Mouse (Mus musculus): Measurements from ENCODE around the gene Mcrip1.
"Not testable (repeated sequence)": the region's sequence is repeated elsewhere in the genome, so short reads cannot be mapped to it uniquely, and the experiment has no call there.

Gene Mcrip1

DNA sequence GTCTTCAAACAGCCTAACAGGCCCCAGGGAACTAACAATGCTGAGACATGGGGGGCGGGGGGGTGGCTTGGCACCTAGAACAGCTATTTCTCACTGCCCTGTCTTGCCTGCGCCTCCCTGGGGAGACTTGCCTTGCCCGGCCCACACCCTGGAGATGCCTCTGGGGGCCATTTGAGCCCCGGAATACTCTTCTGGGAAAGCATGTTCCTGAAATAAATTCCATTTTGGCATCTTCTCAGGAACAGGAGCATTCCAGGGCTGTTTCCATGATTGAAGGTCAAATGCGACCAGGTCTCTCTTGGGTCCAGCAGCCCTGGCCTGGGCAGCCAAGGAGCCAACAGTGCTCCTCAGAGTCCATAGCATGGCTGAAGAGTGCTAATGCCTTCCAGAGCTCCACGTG lies 7.2 kb downstream of the Mcrip1 start:
- no peak for DNase-seq (ENCODE audit: low read depth, low spot score)

DNA sequence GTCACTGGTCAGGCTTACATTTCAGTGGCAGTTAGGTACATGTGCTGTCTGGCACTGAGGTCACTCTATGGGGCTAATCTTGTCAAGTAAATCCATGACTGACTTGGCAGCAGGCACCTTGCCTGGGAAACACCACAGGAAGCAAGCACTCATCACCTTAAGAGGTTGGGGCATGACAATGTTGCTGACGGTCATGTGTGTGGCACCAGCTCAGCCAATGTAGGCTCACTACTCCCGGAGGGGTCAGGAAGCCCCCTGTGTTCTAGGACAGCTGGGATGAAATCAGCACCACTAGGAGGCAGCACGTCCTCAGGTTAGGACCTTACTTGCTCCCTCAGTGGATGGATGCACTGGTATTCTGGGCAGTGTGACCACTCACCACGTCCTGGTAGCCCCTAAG lies 7.6 kb downstream of the Mcrip1 start:
- DNase-seq (ENCODE audit: low read depth, low spot score), result peak; percentile 48

DNA sequence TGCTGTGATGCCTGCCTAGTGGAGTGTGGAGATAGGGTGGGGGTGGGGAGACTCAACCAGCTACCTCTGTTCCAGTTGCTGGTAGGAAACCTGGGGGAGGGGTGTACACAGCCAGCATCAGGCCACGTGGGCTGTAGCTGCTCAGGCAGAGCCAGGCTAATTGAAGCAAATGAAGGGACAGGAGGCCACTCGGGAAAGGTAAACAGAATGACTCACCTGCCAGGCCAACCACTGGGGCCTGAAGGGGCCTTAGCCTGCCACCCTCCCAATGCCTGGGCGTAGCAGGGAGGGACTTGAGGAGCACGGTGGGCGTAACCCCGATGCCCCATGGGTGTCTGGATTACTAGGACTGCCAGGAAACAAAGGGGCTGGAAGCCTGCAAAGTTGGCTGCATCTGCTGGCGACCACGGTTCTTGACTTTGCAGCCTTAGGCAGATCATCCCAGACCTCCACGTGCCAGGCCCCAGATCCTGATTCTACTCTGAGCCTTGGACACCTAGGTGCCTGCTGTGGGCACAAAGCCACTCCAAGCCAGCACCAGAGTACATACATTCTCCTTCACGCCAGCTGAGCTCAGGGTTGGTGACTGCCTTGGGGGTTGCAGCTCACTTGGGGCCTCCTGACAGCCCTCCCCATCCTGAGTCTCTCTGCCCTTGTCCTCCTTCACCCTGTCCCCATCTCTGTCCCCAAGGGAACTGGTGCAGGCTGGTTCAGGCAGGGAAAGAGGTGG lies 10.1 kb downstream of the Mcrip1 start:
- peak; percentile 62 for DNase-seq (ENCODE audit: low read depth, low spot score)

DNA sequence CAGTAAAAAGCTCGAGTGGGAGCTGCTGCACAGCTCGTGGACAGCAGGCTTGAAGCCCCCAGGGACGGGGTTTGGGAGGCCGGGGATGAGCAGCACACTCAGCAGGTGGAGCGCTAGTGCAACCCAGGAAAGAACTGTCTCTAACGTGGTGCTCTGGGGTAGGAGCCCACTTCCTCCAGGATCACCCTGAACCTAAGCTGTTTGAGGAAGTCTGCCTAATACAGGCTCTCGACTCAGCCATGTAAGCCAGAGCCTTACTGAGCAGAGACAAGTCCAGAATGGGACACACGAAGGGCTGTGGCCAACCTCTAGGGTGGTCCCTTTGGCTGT lies 10.6 kb downstream of the Mcrip1 start:
- DNase-seq (ENCODE audit: low read depth, low spot score), result no peak

DNA sequence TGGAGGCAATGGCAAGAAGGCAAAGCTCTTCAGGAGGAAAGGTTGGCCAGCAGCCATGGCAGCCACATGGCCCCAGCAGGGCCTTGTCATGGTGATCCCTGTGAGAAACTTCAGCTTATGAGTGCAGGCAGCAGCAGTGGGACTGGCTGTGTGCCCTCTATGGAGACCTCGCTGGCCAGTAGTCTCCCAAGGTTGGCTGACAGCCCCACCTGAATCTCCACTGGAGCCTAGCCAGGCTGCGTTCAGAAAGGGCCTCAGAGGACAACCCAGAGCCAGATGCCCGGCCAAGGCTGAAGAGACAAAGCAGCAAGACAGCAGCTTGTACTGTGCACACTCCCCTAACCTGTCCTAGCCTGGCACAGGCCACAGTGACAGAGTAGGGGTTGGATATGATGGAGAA lies 11.0 kb downstream of the Mcrip1 start:
- no peak for DNase-seq (ENCODE audit: low read depth, low spot score)

DNA sequence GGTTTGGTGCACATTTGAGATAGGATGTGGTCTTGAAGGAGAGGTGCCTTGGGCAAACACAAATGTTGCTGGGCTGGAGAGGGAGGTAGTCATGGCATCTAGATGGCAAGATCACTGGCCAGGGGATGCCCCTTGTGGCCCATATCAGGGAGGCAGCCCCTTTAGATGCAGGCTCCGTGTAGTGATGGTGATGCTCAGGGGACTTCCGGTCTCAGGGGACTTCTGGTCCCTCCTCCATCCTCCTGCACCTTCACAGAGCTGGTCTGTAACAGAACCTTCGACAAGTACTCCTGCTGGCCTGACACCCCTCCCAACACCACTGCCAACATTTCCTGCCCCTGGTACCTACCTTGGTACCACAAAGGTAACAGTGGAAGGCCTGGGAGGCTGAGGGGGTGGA lies 13.7 kb downstream of the Mcrip1 start:
- DNase-seq (ENCODE audit: low read depth, low spot score), result no peak

DNA sequence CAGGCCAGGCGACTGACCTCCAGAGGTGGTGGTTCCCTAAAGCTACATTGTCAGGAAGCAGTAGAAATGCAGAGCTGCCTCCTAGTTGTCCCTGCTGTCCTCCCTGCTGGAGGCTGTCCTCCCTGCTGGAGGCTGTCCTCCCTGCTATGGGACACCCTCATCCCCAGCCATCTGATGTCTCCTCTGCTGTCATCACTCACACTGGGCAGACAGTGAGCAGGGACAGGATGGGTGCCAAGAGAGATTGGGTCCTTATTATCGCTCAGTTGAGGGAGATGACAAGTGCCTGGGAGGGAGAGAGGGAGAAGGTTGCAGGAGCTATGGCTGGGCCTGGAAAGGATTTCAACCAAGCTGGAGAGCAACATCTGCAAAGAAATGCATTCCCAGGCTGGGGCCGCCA lies 14.4 kb downstream of the Mcrip1 start:
- DNase-seq (ENCODE audit: low read depth, low spot score), result no peak

DNA sequence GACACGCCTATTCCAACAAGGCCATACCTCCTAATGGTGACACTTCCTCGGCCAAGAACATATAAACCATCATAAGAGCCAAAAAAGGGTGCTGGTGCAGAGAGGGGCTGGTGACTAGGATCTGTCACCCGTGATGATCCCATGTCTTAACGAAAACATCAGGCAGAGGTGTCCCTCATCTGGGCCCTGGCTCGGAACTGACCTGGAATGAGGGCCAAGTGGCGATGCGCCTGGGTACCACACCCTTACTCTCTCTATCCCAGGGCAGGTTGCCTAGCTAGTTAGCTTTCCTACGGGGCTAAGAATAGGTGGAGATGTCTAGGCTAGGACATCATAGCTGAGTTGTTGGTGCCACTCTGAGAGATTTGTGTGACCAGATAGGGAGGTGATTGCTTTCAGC lies 15.4 kb downstream of the Mcrip1 start:
- no peak for DNase-seq (ENCODE audit: low read depth, low spot score)

DNA sequence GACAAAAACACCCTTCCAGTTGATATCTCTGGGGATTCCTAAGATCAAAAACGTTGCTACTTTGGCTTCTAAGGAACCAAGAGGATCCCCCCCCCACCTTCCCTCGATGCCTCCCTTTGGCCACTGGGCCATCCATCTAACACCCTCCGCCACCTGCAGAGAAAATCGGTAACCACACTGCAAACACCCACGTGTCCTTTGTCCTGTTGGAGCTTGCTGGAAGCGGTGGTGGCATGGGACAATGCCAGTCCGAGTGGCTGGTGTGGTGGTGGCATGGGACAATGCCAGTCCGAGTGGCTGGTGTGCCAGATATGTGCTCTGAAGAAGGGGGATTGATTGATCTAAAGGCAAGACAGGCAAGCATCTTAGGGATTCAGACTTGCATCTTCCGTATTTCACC lies 17.9 kb downstream of the Mcrip1 start:
- no peak for DNase-seq (ENCODE audit: low read depth, low spot score)

DNA sequence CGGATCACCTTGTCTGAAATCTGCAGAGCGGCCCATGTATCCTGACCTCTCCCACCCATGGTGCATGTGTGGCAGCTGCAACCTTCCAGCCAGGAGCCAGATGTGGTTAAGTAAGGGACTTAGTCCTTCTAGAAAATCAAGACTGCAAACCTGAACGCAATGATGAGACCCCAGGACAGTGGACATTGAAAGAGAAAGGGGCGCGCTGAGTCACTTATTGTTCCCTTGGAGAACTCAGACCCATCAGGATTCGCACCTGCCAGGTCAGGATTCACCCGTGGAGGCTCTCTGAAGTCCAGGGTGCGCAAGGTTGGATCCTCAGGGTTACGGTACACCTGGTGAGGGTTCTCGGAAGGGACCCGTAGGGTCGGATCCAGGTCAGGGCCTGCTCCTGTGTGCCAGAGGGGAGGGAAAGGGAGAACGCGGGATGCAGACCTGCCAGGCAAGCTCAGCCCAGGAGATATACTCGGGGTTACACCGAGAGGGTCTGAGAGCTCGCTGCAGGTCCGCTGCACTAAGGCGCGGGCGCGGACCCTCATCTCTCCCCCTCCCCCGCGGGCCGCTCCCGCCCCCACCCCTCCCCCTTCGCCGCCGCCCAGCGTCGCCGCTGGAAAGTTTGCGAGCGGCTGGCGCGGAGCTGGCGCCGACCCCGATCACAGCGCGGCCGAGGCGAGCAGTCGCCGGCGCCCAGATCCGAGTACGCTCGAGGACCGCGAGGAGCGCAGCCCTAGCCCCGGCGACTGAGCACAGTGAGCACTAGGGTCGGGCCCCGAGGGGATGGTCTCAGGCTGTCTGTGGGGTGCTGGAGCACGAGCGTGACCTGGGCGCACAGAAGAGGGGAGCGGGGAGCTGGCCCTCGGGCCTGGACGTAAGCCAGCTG lies 19.2 kb downstream of the Mcrip1 start, which contains the start of gene Gcgr:
Gcgr (plus strand) TSS at position 615 of the 880 bp plus-strand sequence.
- no peak for DNase-seq (ENCODE audit: low read depth, low spot score)

DNA sequence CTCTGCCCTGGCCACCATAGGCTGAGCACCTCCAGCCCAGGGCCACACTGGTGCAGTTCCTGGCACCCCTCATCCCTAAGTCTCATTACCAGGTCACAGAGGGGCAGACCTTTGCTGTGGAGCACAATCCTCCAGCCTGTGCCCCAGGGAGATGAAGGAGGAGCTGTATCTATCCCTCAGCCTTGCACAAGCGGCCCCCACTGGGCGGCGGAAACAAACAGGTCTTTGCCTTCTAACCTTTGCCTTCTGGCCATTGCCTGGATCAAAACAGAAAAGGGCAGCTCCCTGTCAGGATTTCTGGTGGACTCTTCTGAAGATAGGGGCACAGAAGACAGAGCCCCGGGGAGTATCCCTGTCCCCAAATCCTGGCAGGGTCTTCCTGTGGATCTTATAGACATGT lies 20.6 kb downstream of the Mcrip1 start:
- DNase-seq (ENCODE audit: low read depth, low spot score), result no peak

DNA sequence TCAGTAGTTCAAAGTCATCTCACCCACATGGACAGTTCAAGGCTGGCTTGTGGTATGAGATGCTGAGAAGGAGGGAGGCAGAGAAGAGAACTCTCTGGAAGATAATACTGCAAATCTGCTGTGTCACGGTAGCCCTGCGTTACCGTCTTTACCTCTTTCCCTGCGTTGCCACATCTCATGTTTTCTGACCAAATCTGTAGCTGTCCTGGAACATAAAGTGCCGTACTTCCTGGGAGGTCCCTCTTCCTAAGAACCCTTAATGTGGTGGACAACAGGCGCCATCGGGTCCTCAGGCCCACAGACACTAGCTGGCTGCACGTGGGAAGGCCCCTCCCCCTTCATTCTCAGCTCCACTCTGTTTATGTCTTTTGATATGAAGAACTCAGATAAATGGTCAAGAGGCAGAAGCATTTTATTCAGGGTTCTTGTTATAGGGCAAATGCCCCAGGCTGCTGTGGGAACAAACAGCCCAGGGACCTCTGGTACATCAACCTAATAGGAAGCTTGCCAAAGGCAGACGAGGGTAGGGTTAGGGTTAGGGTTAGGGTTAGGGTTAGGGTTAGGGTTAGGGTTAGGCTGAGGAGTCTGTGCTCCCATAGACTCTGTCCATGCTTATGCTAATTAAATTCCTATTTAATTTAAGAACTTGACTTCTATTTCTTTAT lies 21.7 kb downstream of the Mcrip1 start:
- no peak for DNase-seq (ENCODE audit: low read depth, low spot score)

DNA sequence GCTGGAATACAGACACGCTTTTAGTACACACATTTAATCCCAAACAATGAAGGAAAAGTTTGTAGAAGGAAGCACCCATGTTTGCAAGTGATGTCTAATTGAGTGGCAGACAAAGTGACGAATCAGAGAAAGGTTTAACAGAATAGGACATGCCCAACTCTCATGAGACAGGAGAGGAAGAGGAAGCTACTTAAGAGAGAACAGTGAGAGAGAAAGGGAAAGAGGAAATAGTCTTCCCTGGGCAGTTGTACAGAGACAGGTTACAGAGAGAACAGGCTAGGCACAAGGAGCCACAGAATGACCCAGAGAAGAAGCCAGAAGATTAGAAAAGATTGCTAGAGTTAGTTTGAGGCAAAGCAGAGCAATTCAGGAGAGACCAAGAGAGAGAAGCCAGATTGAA lies 23.6 kb downstream of the Mcrip1 start:
- DNase-seq (ENCODE audit: low read depth, low spot score), result no peak

DNA sequence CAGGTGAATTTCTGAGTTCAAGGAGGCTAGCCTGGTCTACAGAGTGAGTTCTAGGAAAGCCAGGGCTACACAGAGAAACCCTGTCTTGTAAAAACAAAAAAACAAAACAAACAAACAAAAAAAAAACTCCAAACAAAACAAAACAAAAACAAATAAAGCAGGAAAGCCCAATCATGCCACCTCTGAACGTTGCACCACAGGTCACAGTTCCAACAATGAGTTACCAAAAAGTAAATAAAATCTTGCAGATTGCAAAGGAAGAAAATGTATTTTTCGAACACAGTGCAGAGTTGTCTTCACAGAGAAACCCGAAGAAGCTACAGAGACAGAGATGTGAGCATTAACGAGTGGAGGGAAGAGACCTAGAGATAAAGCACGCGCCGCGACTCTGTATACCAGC lies 26.9 kb downstream of the Mcrip1 start:
- DNase-seq (ENCODE audit: low read depth, low spot score), result no peak

DNA sequence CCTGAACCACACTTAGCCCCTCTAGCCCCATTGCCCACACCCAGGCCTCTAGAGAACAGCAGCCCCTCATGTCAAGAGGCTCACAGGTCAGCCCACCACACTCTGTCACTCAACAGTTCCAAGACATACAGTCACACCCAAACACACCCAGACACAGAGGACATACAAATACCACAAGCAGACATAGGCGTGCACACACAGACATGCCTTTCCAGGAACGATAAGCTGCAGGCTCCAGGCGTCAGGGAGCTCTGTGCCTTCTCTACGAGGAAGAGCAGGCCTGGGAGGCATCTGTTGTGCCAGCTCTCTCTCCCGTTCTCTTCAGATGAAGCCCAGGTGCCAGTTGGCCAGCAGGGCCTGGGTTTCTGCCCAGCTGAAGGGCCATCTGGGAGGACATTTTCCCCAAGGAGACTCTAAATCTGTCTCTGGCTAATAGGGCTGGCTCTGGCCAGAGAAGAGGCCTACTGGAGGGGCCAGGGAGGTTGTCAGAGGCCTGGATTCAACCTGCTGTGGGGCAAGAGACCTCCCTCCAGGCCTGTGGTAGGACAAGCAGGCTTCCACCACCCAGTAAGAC lies 28.5 kb downstream of the Mcrip1 start:
- DNase-seq (ENCODE audit: low read depth, low spot score), result no peak

DNA sequence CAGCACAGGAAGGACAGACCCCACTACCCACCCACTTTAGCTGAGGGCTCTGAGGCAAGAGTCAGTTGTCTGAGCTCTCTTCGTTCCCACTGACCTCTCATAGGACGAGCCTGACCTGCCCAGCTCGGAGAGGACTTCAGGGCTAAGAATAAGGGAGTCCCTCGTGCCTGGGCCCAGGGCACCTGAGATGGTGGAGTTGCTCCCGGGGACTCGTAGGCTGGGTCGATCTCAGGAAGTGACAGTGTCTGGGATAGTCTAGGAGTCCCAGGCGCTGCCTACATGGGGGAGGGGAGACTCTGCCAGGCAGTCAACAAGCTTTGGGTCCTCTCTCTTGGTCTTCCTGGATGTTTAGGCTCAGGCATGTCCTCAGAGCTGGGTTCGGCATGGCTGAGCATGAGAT lies 29.0 kb downstream of the Mcrip1 start:
- DNase-seq (ENCODE audit: low read depth, low spot score), result no peak

DNA sequence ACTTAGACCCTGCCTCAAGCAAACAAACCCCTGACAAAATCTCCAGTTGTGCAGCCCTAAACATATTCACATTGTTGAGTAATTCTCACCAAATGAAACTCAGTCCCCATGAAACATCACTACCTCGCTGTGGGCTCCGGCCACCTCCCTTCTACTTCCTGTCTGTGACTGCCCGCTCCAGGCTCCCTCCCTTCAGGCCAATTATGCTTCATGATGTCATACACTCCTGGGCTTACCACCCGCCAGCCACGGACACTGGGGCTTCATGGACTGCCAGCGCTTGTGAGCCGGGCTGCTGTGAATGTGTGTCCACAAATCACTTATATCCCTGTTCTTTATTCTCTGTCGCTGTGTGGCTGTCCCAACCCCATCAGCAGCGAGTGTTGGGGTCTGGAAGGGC lies 29.8 kb downstream of the Mcrip1 start:
- DNase-seq (ENCODE audit: low read depth, low spot score), result no peak

DNA sequence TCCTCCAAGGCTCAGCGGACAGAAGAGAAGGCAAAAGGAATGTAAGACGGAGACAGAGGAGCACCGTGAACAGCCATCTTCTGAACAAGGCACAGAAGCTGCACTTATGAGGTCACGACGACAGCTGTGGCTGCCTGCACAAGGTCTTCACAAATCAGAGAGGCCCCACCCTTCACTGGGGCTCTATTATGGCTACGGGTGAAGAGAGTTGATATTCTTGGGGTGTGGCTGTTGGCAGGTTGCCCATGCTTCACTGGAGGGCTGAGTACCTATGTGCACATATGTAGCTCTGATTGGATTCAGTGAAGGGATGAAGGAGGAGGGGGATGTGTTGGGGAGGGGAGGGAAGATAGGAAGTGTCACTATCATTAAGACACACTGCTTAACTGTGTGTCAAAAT lies 31.0 kb downstream of the Mcrip1 start:
- DNase-seq (ENCODE audit: low read depth, low spot score), result no peak

DNA sequence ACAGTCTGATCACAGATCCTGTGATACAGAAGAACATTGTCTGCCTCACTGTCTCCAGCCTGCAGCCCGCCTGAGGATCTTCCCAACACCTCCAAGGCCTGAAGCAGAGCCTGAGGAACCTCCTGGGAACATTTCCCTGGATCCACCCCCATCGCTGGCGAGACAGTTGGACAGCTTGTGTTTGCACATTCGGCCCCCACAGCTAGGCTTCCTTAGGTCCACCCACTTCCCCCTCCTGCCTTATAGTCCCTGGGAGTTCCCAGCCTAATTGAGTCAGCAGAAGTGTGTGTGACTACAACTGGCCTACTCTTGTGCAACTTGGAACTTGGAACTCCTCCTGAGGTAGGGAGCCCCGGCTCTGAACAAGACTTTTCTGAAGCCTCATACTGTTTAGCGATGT lies 31.5 kb downstream of the Mcrip1 start:
- DNase-seq (ENCODE audit: low read depth, low spot score), result no peak

DNA sequence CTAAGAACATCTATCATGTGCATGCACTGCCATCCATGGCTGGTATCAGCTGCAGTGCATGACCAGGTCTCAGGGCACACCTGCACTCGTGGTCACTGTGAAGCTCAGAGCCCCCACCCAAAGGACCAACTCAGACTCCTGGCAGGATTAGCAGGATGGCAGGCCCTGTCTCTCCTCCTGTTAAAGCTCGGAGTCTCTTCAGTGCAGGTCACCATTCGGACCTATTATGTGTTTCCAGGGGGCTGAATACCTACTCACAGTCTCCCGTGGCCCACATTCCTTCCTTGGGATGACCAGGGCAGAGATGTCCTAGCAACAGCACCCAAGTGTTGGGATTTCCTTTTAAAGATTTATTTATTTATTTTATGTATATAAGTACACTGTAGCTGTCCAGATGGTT lies 32.4 kb downstream of the Mcrip1 start:
- DNase-seq (ENCODE audit: low read depth, low spot score), result no peak

DNA sequence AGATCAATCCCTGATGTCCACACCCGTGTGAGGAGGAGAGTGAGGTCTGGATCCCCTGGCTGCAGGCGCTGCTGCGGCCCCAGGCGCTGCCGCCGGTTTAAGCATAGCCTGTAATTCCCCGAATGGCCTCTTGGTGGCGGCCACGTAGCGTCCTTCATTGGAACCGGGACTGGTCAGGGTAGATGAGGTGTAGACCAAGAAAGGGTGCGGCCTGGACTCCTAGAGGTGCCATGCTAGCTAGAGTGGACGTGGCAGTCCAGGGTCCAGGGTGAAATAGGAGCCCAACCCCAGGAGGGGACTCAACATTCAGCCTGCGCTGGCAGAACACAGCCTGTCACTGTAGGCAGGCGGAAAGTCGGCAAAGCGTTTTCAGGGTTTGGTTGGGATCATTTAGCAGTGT lies 33.9 kb downstream of the Mcrip1 start:
- DNase-seq (ENCODE audit: low read depth, low spot score), result peak; percentile 77

DNA sequence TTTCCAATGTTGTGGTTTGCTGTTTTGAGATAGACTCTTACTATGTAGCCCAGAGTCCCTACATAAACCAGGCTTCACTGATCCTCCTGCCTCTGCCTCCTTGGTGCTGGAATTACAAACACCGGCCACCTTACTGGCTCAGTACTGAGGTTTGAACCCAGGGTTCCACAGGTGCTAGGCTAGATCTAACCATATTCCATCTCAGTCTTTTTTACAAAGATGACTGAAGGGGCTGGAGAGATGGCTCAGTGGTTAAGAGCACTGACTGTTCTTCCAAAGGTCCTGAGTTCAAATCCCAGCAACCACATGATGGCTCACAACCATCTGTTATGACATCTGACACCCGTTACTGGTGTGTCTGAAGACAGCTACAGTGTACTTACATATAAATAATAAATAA lies 35.3 kb downstream of the Mcrip1 start:
- DNase-seq (ENCODE audit: low read depth, low spot score), result not testable (repeated sequence)
